Mouse (Mus musculus): ENCODE measurements around the gene Mtr. TPM values are rescaled to one million over a fixed set of nuclear protein-coding genes. Genes with fewer than 3 reads are reported as not detected.
"Not testable (repeated sequence)": the region's sequence is repeated elsewhere in the genome, so short reads cannot be mapped to it uniquely, and the experiment has no call there.

Mtr gene
- polyA plus RNA-seq, 2 experiments, result 4.0 to 9.6 TPM

GRCm38 (mm10) chr13:12159288-12160120 is 98.4 kb downstream of the Mtr start:
- Histone ChIP-seq H3K4me3 (ENCODE audit: insufficient read depth in 1 of 2, low read depth in 2 of 2, low read length in 2 of 2) (no peak overlapping the region), H3K27me3 (ENCODE audit: control insufficient read depth, insufficient read depth, low read length) (no peaks in the 10 kb centered on the region), H3K9me3 (ENCODE audit: control insufficient read depth, low read length) (no peaks in the 10 kb centered on the region), H3K36me3 (replicated peaks; ENCODE audit: control insufficient read depth, insufficient read depth, low read depth) (no peaks in the 10 kb centered on the region), H3K27ac (no peak overlapping the region), H3K9ac (replicated peaks) (no peak overlapping the region), H3K4me1 (replicated peaks; ENCODE audit: control insufficient read depth in 2 of 2, insufficient read depth in 2 of 2, low read length in 1 of 2) (no peaks in the 10 kb centered on the region), H3K4me2 (ENCODE audit: low read depth) (no peak overlapping the region)
- no peak for DNase-seq (ENCODE audit: low read depth in 3 of 3, low spot score in 3 of 3)
- no peak for TF ChIP-seq EP300 (IDR thresholded peaks at IDR 0.05; ENCODE audit: low read depth)
- no peak for TF ChIP-seq CTCF (IDR thresholded peaks at IDR 0.05; ENCODE audit: low read depth)
- no peak for ATAC-seq (ENCODE audit: insufficient read depth)
- WGBS (ENCODE audit: insufficient replicate concordance), result 48% methylated on average over 9 of the region's 9 CpGs

GRCm38 (mm10) chr13:12153922-12154321 is 104.0 kb downstream of the Mtr start:
- no peaks in the 10 kb centered on the region for H3K27me3 ChIP-seq (ENCODE audit: control insufficient read depth, insufficient read depth, low read length)
- no peaks in the 10 kb centered on the region for H3K4me1 ChIP-seq (replicated peaks; ENCODE audit: control insufficient read depth in 2 of 2, insufficient read depth in 2 of 2, low read length in 1 of 2)
- H3K27ac ChIP-seq, result no peak overlapping the region
- no peak overlapping the region for H3K9ac ChIP-seq (replicated peaks)
- H3K4me2 ChIP-seq (ENCODE audit: low read depth), result no peak overlapping the region
- WGBS (ENCODE audit: insufficient replicate concordance), result 69% methylated on average over 11 of the region's 11 CpGs
- no peak overlapping the region for H3K4me3 ChIP-seq (ENCODE audit: insufficient read depth in 1 of 2, low read depth in 2 of 2, low read length in 2 of 2)
- H3K9me3 ChIP-seq (ENCODE audit: control insufficient read depth, low read length), result no peaks in the 10 kb centered on the region
- ATAC-seq (ENCODE audit: insufficient read depth) (no peak), DNase-seq (ENCODE audit: low read depth in 3 of 3, low spot score in 3 of 3) (no peak)
- H3K36me3 ChIP-seq (replicated peaks; ENCODE audit: control insufficient read depth, insufficient read depth, low read depth), result no peaks in the 10 kb centered on the region
- no peak for TF ChIP-seq EP300 (IDR thresholded peaks at IDR 0.05; ENCODE audit: low read depth)
- no peak for TF ChIP-seq CTCF (IDR thresholded peaks at IDR 0.05; ENCODE audit: low read depth)

DNA sequence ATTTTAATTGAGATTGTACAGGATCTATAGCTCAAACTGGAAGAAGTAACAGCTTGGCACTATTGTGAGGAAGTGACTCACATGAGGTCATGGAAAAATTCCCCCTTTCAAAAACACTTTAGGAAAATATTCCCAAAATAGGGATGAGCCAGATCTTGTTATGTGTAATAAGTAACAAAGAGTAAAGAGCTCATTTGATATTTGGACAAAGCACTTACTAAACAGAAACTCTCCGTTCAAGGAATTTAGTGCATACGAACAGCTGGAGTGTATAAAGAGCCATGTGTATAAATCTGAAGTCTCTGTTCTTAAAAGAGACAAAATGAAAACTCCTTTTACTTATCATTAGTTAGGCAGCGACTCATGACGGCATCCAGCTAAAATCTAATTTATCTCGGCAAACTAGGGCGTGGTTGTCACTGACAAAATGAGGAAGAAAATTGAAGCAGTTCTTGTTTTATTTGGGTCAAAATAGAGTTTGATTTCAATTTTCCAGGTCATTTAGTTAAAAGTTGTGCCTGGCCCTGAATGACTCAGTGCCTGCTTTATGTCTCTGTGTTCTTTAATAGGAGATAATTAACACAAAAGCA is 110.9 kb downstream of the Mtr start:
- DNase-seq (ENCODE audit: low read depth in 3 of 3, low spot score in 3 of 3) (no peak), ATAC-seq (ENCODE audit: insufficient read depth) (no peak)
- H3K9ac ChIP-seq (replicated peaks), result no peak overlapping the region
- no peak overlapping the region for H3K4me3 ChIP-seq (ENCODE audit: insufficient read depth in 1 of 2, low read depth in 2 of 2, low read length in 2 of 2)
- H3K27me3 ChIP-seq (ENCODE audit: control insufficient read depth, insufficient read depth, low read length), result no peaks in the 10 kb centered on the region
- no peaks in the 10 kb centered on the region for H3K4me1 ChIP-seq (replicated peaks; ENCODE audit: control insufficient read depth in 2 of 2, insufficient read depth in 2 of 2, low read length in 1 of 2)
- 61% methylated on average over 6 of the region's 6 CpGs for WGBS (ENCODE audit: insufficient replicate concordance)
- H3K27ac ChIP-seq, result no peak overlapping the region
- H3K36me3 ChIP-seq (replicated peaks; ENCODE audit: control insufficient read depth, insufficient read depth, low read depth), result no peaks in the 10 kb centered on the region
- TF ChIP-seq CTCF (IDR thresholded peaks at IDR 0.05; ENCODE audit: low read depth) (no peak), EP300 (IDR thresholded peaks at IDR 0.05; ENCODE audit: low read depth) (no peak)
- no peaks in the 10 kb centered on the region for H3K9me3 ChIP-seq (ENCODE audit: control insufficient read depth, low read length)
- no peak overlapping the region for H3K4me2 ChIP-seq (ENCODE audit: low read depth)

DNA sequence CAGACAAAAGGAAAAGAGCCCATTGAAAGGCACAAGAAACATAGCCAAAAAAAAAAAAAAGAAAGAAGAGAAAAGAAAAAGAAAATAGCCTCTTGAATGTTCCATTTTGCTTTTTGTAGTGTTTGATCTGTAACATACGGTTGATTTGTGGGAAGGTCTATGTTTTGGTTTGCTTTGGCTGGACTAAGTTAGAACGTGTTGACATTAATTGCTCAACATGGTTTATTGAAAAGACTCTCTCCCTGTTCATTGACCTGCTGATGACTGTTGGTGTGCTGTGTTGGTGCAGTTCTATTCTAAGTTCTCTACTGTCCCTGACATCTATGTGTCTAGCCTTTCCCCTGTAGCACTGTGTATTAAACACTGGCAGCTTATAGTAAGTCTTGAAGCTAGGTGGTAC is 111.5 kb downstream of the Mtr start:
- DNase-seq (ENCODE audit: low read depth in 3 of 3, low spot score in 3 of 3) (no peak), ATAC-seq (ENCODE audit: insufficient read depth) (no peak)
- H3K9me3 ChIP-seq (ENCODE audit: control insufficient read depth, low read length), result no peaks in the 10 kb centered on the region
- no peak overlapping the region for H3K4me2 ChIP-seq (ENCODE audit: low read depth)
- H3K36me3 ChIP-seq (replicated peaks; ENCODE audit: control insufficient read depth, insufficient read depth, low read depth), result no peaks in the 10 kb centered on the region
- 78% methylated on average over 2 of the region's 2 CpGs for WGBS (ENCODE audit: insufficient replicate concordance)
- no peak overlapping the region for H3K9ac ChIP-seq (replicated peaks)
- H3K4me3 ChIP-seq (ENCODE audit: insufficient read depth in 1 of 2, low read depth in 2 of 2, low read length in 2 of 2), result no peak overlapping the region
- H3K27me3 ChIP-seq (ENCODE audit: control insufficient read depth, insufficient read depth, low read length), result no peaks in the 10 kb centered on the region
- no peak for TF ChIP-seq CTCF (IDR thresholded peaks at IDR 0.05; ENCODE audit: low read depth)
- TF ChIP-seq EP300 (IDR thresholded peaks at IDR 0.05; ENCODE audit: low read depth), result no peak
- H3K4me1 ChIP-seq (replicated peaks; ENCODE audit: control insufficient read depth in 2 of 2, insufficient read depth in 2 of 2, low read length in 1 of 2), result no peaks in the 10 kb centered on the region
- H3K27ac ChIP-seq, result no peak overlapping the region

DNA sequence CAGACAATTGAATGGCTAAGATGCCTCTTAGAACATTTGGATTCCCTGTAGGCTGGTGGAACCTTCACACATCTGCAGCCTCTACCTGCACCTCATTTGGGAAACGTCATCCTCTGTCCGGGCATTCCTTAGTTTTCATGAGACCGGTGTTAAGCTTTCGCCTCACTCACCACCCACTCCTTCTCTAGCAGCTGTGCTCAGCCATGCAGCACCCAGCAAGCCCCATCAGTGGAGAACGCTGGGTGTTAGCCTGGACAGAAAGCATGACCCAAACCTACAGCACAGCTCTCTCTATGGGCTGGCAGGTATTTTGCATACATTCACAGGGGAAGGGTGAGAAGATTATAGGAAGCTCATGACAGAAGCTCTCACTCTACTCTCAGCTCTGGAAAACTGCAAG is 114.6 kb downstream of the Mtr start:
- Histone ChIP-seq H3K9me3 (ENCODE audit: control insufficient read depth, low read length) (no peaks in the 10 kb centered on the region), H3K4me3 (ENCODE audit: insufficient read depth in 1 of 2, low read depth in 2 of 2, low read length in 2 of 2) (no peak overlapping the region), H3K27me3 (ENCODE audit: control insufficient read depth, insufficient read depth, low read length) (no peaks in the 10 kb centered on the region), H3K4me1 (replicated peaks; ENCODE audit: control insufficient read depth in 2 of 2, insufficient read depth in 2 of 2, low read length in 1 of 2) (no peaks in the 10 kb centered on the region), H3K27ac (no peak overlapping the region), H3K4me2 (ENCODE audit: low read depth) (no peak overlapping the region), H3K9ac (replicated peaks) (no peak overlapping the region), H3K36me3 (replicated peaks; ENCODE audit: control insufficient read depth, insufficient read depth, low read depth) (no peaks in the 10 kb centered on the region)
- DNase-seq (ENCODE audit: low read depth in 3 of 3, low spot score in 3 of 3) (no peak), ATAC-seq (ENCODE audit: insufficient read depth) (no peak)
- TF ChIP-seq EP300 (IDR thresholded peaks at IDR 0.05; ENCODE audit: low read depth), result no peak
- no peak for TF ChIP-seq CTCF (IDR thresholded peaks at IDR 0.05; ENCODE audit: low read depth)
- WGBS (ENCODE audit: insufficient replicate concordance), result 71% methylated on average over 5 of the region's 5 CpGs

DNA sequence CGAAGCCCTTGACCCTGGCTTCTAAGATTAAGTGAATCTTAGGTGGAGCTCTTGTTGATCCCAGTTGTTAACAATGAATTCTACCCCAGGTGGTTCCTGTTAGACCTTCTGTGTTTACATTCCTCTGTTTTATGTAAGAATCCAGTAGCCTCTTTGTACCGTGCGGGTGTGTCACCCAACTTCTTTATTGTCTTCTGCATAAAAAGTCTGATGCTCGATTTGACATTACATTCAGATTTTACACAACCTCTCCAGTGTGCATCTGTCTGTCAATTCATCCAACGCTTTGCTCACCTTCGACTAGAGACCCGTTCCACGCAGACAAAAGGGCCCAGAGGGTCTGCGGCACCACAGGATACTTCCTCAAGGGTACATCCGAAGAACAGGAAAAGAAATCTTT is 121.5 kb downstream of the Mtr start:
- not testable (repeated sequence) for H3K9ac ChIP-seq (replicated peaks); DNase-seq (ENCODE audit: low read depth in 3 of 3, low spot score in 3 of 3); ATAC-seq (ENCODE audit: insufficient read depth); H3K27ac ChIP-seq; H3K9me3 ChIP-seq (ENCODE audit: control insufficient read depth, low read length); H3K4me3 ChIP-seq (ENCODE audit: insufficient read depth in 1 of 2, low read depth in 2 of 2, low read length in 2 of 2); H3K27me3 ChIP-seq (ENCODE audit: control insufficient read depth, insufficient read depth, low read length); H3K4me2 ChIP-seq (ENCODE audit: low read depth); H3K36me3 ChIP-seq (replicated peaks; ENCODE audit: control insufficient read depth, insufficient read depth, low read depth)
- H3K4me1 ChIP-seq (replicated peaks; ENCODE audit: control insufficient read depth in 2 of 2, insufficient read depth in 2 of 2, low read length in 1 of 2), result peaks cover 21 to 26% of the 10 kb centered on the region in 2 experiments
- 76% methylated on average over 10 of the region's 10 CpGs for WGBS (ENCODE audit: insufficient replicate concordance)
